Mouse (Mus musculus) hindbrain, embryonic 16.5 days (tissue): ENCODE measurements around the gene Mrpl3. TPM values are rescaled to one million over a fixed set of nuclear protein-coding genes. Genes with fewer than 3 reads are reported as not detected.
"Not testable (repeated sequence)": the region's sequence is repeated elsewhere in the genome, so short reads cannot be mapped to it uniquely, and the experiment has no call there.

ENCODE experiments used
- ATAC-seq: fragments of 200-750 bp; cut with Nextera tagmentation; 2 replicates; pipeline ENCODE4 v1.8.0; 2017; ENCODE audit warnings: moderate TSS enrichment, moderate library complexity
- H3K27ac ChIP-seq: fragments of 300-500 bp; sonication (generic); 2 replicates; pipeline ENCODE4 v1.5.1; 2014; ENCODE audit warnings: low read depth, mild to moderate bottlenecking, control low read depth, low read length, moderate library complexity
- H3K27me3 ChIP-seq: fragments of 300-500 bp; sonication (generic); replicated peaks from 2 replicates; pipeline ENCODE4 v1.6.1; 2014; ENCODE audit warnings: low read length; ENCODE audit not compliant: control insufficient read depth, insufficient read depth
- H3K36me3 ChIP-seq: fragments of 300-500 bp; sonication (generic); 2 replicates; pipeline ENCODE4 v1.6.1; 2014; ENCODE audit warnings: mild to moderate bottlenecking, low read length, moderate library complexity, mixed read lengths; ENCODE audit not compliant: control insufficient read depth, insufficient read depth
- H3K4me1 ChIP-seq: fragments of 300-500 bp; sonication (generic); 2 replicates; pipeline ENCODE4 v1.6.1; 2014; ENCODE audit warnings: low read depth, low read length; ENCODE audit not compliant: control insufficient read depth, insufficient read depth
- H3K4me2 ChIP-seq: fragments of 300-500 bp; sonication (generic); 2 replicates; pipeline ENCODE4 v1.6.1; 2014; ENCODE audit warnings: mild to moderate bottlenecking, low read length, control low read depth, moderate library complexity
- H3K4me3 ChIP-seq: fragments of 300-500 bp; sonication (generic); 2 replicates; pipeline ENCODE4 v1.5.1; 2014; ENCODE audit warnings: mild to moderate bottlenecking, low read length, control low read depth, moderate library complexity
- H3K9ac ChIP-seq: fragments of 300-500 bp; sonication (generic); 2 replicates; pipeline ENCODE4 v1.6.1; 2014; ENCODE audit warnings: low read depth, mild to moderate bottlenecking, control low read depth, low read length, moderate library complexity
- H3K9me3 ChIP-seq: fragments of 300-500 bp; sonication (generic); 2 replicates; pipeline ENCODE4 v1.6.1; 2014; ENCODE audit warnings: mild to moderate bottlenecking, low read length, moderate library complexity; ENCODE audit not compliant: control insufficient read depth
- WGBS: fragments of 180-500 bp; shearing (Covaris S2); extraction: QIAGEN DNeasy Blood & Tissue Kit; methylation state at CpG from one replicate; pipeline ENCODE4 v1.1.7; 2014; 5-methylcytosine and 5-hydroxymethylcytosine counted together
- polyA plus RNA-seq: library from polyadenylated mRNA; unstranded; fragments of >200 nt; fragmentation: Nextera tagmentation; extraction: Ambion mirVana; gene quantifications from 2 replicates; pipeline ENCODE4 v1.2.1, GENCODE M21; 2015

Mrpl3 gene
- polyA plus RNA-seq, 1 experiment from 2014 or later, result 86.9 TPM

- Histone ChIP-seq H3K4me1 (no peaks in the 10 kb centered on the region), H3K4me2 (no peak overlapping the region), H3K27ac (no peak overlapping the region), H3K4me3 (no peak overlapping the region), H3K36me3 (no peaks in the 10 kb centered on the region), H3K27me3 (no peaks in the 10 kb centered on the region), H3K9me3 (no peaks in the 10 kb centered on the region), H3K9ac (no peak overlapping the region)
- 68% methylated on average over 1 of the region's 1 CpGs for WGBS
- no peak for ATAC-seq
These were observed 48.9 kb downstream of the Mrpl3 start for GRCm38 (mm10) chr9:105101911-105102310.

- Histone ChIP-seq H3K27ac (no peak overlapping the region), H3K4me3 (no peak overlapping the region), H3K36me3 (no peaks in the 10 kb centered on the region), H3K4me2 (no peak overlapping the region), H3K27me3 (no peaks in the 10 kb centered on the region), H3K9ac (no peak overlapping the region), H3K9me3 (no peaks in the 10 kb centered on the region), H3K4me1 (no peaks in the 10 kb centered on the region)
- no peak for ATAC-seq
- WGBS, result 71% methylated on average over 5 of the region's 5 CpGs
These were observed 50.9 kb downstream of the Mrpl3 start for GRCm38 (mm10) chr9:105103893-105104292.

GRCm38 (mm10) chr9:105125206-105125605, 72.2 kb downstream of the Mrpl3 start:
- H3K27ac ChIP-seq, H3K4me1 ChIP-seq, H3K27me3 ChIP-seq, H3K4me2 ChIP-seq, H3K9ac ChIP-seq, ATAC-seq, H3K4me3 ChIP-seq, H3K36me3 ChIP-seq, H3K9me3 ChIP-seq: not testable (repeated sequence)
- WGBS, result 93% methylated on average over 3 of the region's 3 CpGs

Other genes with a start within 250 kb of the Mrpl3 start
- gene Nudt16, start 78.6 kb downstream of the Mrpl3 start, polyA plus RNA-seq, result 24.8 and 26.4 TPM in 2 replicates
- not detected in 2 replicates for gene 1700080E11Rik, start 91.9 kb downstream of the Mrpl3 start, polyA plus RNA-seq